Mouse (Mus musculus): ENCODE results near the gene Nlgn2. TPM values are rescaled to one million over a fixed set of nuclear protein-coding genes. Genes with fewer than 3 reads are reported as not detected.
"Not testable (repeated sequence)": the region's sequence is repeated elsewhere in the genome, so short reads cannot be mapped to it uniquely, and the experiment has no call there.

The Nlgn2 gene
- polyA plus RNA-seq, 1 experiment from 2014 or later, result 7.6 TPM

GRCm38 (mm10) chr11:69878399-69878798 is 40.8 kb upstream of the Nlgn2 start:
- Histone ChIP-seq H3K36me3 (no peaks in the 10 kb centered on the region), H3K27me3 (no peaks in the 10 kb centered on the region), H3K4me2 (peak overlapping the region; percentile 80; the same call in 1 of the 2 replicates), H3K9ac (0 out of 2 replicates have a peak overlapping the region, but pooled peaks have one; percentile 15), H3K4me1 (peaks cover 57% of the 10 kb centered on the region), H3K4me3 (replicated peaks) (peak overlapping the region; percentile 63; the same call in 1 of the 2 replicates), H3K27ac (no peak overlapping the region), H3K9me3 (replicated peaks) (no peaks in the 10 kb centered on the region)
- no peak for ATAC-seq (replicated peaks; ENCODE audit: low FRiP score)
- 81% methylated on average over 3 of the region's 3 CpGs for WGBS

DNA sequence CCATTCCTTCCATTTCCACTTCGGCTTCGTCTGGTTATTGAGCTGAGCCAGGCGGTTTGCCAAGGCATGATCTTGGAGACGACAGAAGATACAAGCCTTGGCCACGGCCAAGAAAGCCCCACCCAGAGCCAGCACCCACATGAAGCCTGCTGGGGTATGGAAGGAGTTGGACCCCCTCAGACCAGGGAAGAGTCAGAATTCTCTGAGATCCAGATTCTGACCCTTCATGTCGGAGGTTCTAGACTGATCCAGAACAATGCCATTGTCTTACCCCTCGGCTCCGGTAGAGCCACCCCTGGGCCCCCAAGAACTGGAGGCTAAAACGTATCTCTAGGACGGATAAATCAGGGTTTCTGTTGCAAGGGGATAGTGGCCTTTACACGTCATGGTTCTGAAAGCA is 40.3 kb upstream of the Nlgn2 start, which contains the start of gene Tmem95:
TSS of gene Tmem95 (minus strand) at position 141 of the 400 bp plus-strand sequence.
- H3K36me3 ChIP-seq, result no peaks in the 10 kb centered on the region
- H3K9me3 ChIP-seq (replicated peaks), result no peaks in the 10 kb centered on the region
- peaks cover 57% of the 10 kb centered on the region for H3K4me1 ChIP-seq
- peak within 1 kb of the TSS; percentile 63 for H3K4me3 ChIP-seq (replicated peaks)
- H3K27me3 ChIP-seq, result no peaks in the 10 kb centered on the region
- 0 out of 2 replicates have a peak within 1 kb of the TSS, but pooled peaks have one; percentile 37 for H3K27ac ChIP-seq
- H3K4me2 ChIP-seq, result peak within 1 kb of the TSS; percentile 80
- peak within 1 kb of the TSS; percentile 15 for H3K9ac ChIP-seq
- 88% methylated on average over 11 of the region's 11 CpGs for WGBS
- ATAC-seq (replicated peaks; ENCODE audit: low FRiP score), result no peak

GRCm38 (mm10) chr11:69876867-69877266 is 39.3 kb upstream of the Nlgn2 start:
- Histone ChIP-seq H3K4me3 (replicated peaks) (peak overlapping the region; percentile 18), H3K36me3 (no peaks in the 10 kb centered on the region), H3K4me2 (peak overlapping the region; percentile 46), H3K9ac (0 out of 2 replicates have a peak overlapping the region, but pooled peaks have one; percentile 1), H3K4me1 (peaks cover 51% of the 10 kb centered on the region), H3K27ac (peak overlapping the region; percentile 37; the same call in 1 of the 2 replicates), H3K27me3 (no peaks in the 10 kb centered on the region), H3K9me3 (replicated peaks) (no peaks in the 10 kb centered on the region)
- no peak for ATAC-seq (replicated peaks; ENCODE audit: low FRiP score)
- 5% methylated on average over 12 of the region's 12 CpGs for WGBS

DNA sequence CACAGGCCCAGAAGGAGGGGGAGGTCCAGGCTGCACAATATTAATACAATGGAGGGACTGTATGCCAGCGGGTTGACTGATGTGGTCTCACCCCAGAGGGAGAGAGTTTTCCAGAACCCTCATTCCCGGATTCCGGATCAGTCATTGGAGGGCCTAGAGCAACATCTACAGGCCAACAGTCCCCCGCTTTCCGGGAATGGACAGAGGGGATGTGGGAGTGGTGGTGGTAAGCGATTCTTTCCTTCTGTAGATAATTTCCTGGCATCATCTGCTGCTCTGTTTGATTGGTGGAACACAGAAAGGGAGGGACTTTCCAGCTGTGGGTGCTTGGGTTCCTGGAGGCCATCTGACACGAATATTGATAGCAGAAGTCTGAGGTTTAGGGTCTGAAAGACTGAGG is 38.6 kb upstream of the Nlgn2 start:
- Histone ChIP-seq H3K4me2 (0 out of 2 replicates have a peak overlapping the region, but pooled peaks have one; percentile 46), H3K9me3 (replicated peaks) (no peaks in the 10 kb centered on the region), H3K4me3 (replicated peaks) (no peak overlapping the region), H3K4me1 (peaks cover 44% of the 10 kb centered on the region), H3K9ac (no peak overlapping the region), H3K27me3 (no peaks in the 10 kb centered on the region), H3K36me3 (no peaks in the 10 kb centered on the region), H3K27ac (peak overlapping the region; percentile 37; the same call in 1 of the 2 replicates)
- 49% methylated on average over 7 of the region's 7 CpGs for WGBS
- ATAC-seq (replicated peaks; ENCODE audit: low FRiP score), result no peak

DNA sequence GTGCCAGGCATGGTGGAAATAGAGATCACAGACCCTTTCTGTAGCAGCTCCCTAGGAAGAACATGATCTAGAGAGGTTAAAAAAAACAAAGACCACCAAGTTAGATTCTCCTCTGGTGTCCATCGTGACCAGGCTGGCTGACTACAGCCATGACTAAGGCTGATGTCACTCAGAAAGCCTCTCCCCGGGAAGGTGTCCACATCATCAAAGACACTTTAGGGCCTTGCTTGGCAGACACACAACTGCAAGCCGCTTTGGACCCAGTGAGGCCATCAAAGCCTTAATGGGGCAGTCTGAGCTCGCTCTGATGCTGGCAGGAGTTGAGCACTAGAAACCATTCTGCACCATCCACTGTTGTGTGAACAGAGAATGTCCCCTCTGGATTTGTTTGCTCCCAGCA is 34.9 kb upstream of the Nlgn2 start:
- H3K27ac ChIP-seq, result no peak overlapping the region
- no peaks in the 10 kb centered on the region for H3K27me3 ChIP-seq
- peaks cover 16% of the 10 kb centered on the region for H3K4me1 ChIP-seq
- no peak overlapping the region for H3K4me2 ChIP-seq
- H3K4me3 ChIP-seq (replicated peaks), result no peak overlapping the region
- no peaks in the 10 kb centered on the region for H3K36me3 ChIP-seq
- WGBS, result 62% methylated on average over 4 of the region's 4 CpGs
- no peaks in the 10 kb centered on the region for H3K9me3 ChIP-seq (replicated peaks)
- H3K9ac ChIP-seq, result no peak overlapping the region
- ATAC-seq (replicated peaks; ENCODE audit: low FRiP score), result no peak

DNA sequence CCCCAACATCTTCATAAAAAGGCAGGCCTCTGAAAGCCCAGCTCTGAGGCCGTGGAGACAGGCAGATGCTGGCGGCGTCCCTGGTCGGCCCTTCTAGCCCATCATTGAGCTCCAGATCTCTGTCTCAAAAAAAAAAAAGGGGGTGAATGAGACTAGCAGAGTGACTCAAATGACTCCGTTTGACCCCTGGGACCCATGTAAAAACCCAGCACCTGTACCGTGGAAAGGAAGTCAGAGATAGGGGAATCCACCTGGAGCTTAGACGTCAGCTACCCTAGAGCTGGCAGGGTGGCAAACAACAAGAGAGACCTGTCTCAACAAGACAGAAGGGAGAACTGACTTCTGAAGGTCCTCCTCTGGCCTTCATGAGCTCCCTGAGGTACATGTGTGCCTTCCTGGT is 34.2 kb upstream of the Nlgn2 start:
- Histone ChIP-seq H3K27me3 (no peaks in the 10 kb centered on the region), H3K4me1 (peaks cover 10% of the 10 kb centered on the region), H3K9ac (no peak overlapping the region), H3K4me3 (replicated peaks) (no peak overlapping the region), H3K9me3 (replicated peaks) (no peaks in the 10 kb centered on the region), H3K36me3 (no peaks in the 10 kb centered on the region), H3K4me2 (no peak overlapping the region), H3K27ac (no peak overlapping the region)
- 83% methylated on average over 7 of the region's 7 CpGs for WGBS
- no peak for ATAC-seq (replicated peaks; ENCODE audit: low FRiP score)

- no peaks in the 10 kb centered on the region for H3K4me1 ChIP-seq
- no peak overlapping the region for H3K4me3 ChIP-seq (replicated peaks)
- H3K27me3 ChIP-seq, result no peaks in the 10 kb centered on the region
- 91% methylated on average over 2 of the region's 2 CpGs for WGBS
- H3K9me3 ChIP-seq (replicated peaks), result no peaks in the 10 kb centered on the region
- H3K27ac ChIP-seq, result no peak overlapping the region
- no peaks in the 10 kb centered on the region for H3K36me3 ChIP-seq
- no peak for ATAC-seq (replicated peaks; ENCODE audit: low FRiP score)
- H3K4me2 ChIP-seq, result no peak overlapping the region
- no peak overlapping the region for H3K9ac ChIP-seq
Observed at GRCm38 (mm10) chr11:69870289-69871069, 32.9 kb upstream of the Nlgn2 start.

GRCm38 (mm10) chr11:69867335-69867734 is 29.8 kb upstream of the Nlgn2 start:
- Histone ChIP-seq H3K27ac (no peak overlapping the region), H3K4me1 (no peaks in the 10 kb centered on the region; the same call in 1 of the 2 replicates), H3K27me3 (no peaks in the 10 kb centered on the region), H3K4me3 (replicated peaks) (no peak overlapping the region), H3K9ac (no peak overlapping the region), H3K9me3 (replicated peaks) (no peaks in the 10 kb centered on the region), H3K4me2 (no peak overlapping the region), H3K36me3 (no peaks in the 10 kb centered on the region)
- 74% methylated on average over 9 of the region's 9 CpGs for WGBS
- ATAC-seq (replicated peaks; ENCODE audit: low FRiP score), result no peak

DNA sequence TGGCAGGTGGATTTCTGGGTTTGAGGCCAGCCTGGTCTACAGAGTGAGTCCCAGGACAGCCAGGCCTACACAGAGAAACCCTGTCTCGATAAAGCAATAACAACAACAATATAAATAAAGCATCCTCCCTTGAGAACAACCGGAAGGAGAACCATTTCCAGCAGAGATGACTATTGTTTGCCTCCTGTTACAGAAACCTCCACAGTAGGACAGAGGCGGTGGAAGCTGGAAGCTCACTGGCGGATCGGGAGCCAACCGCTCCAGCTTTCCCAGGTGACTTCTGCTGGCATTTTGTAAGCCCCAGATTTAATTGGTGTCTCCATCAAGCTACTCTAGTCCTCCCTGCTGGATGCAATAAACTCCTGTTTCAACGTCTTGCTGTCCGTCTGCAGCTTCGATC is 28.0 kb upstream of the Nlgn2 start:
- Histone ChIP-seq H3K4me2 (no peak overlapping the region), H3K9ac (no peak overlapping the region), H3K9me3 (replicated peaks) (no peaks in the 10 kb centered on the region), H3K27me3 (no peaks in the 10 kb centered on the region), H3K27ac (no peak overlapping the region), H3K36me3 (no peaks in the 10 kb centered on the region), H3K4me1 (no peaks in the 10 kb centered on the region; the same call in 1 of the 2 replicates), H3K4me3 (replicated peaks) (no peak overlapping the region)
- no peak for ATAC-seq (replicated peaks; ENCODE audit: low FRiP score)
- 82% methylated on average over 9 of the region's 9 CpGs for WGBS

- no peaks in the 10 kb centered on the region for H3K36me3 ChIP-seq
- no peak overlapping the region for H3K4me3 ChIP-seq (replicated peaks)
- no peak overlapping the region for H3K9ac ChIP-seq
- 39% methylated on average over 8 of the region's 8 CpGs for WGBS
- ATAC-seq (replicated peaks; ENCODE audit: low FRiP score), result no peak
- no peak overlapping the region for H3K4me2 ChIP-seq
- H3K9me3 ChIP-seq (replicated peaks), result no peaks in the 10 kb centered on the region
- H3K27ac ChIP-seq, result no peak overlapping the region
- peaks cover 6% of the 10 kb centered on the region; the same call in 1 of the 2 replicates for H3K27me3 ChIP-seq
- H3K4me1 ChIP-seq, result no peaks in the 10 kb centered on the region; the same call in 1 of the 2 replicates
Observed at GRCm38 (mm10) chr11:69864138-69864860, 26.7 kb upstream of the Nlgn2 start.

GRCm38 (mm10) chr11:69863729-69864128 is 26.1 kb upstream of the Nlgn2 start:
- H3K4me1 ChIP-seq; H3K4me2 ChIP-seq; H3K4me3 ChIP-seq (replicated peaks); H3K9me3 ChIP-seq (replicated peaks); H3K9ac ChIP-seq; ATAC-seq (replicated peaks; ENCODE audit: low FRiP score); H3K36me3 ChIP-seq; H3K27ac ChIP-seq: not testable (repeated sequence)
- H3K27me3 ChIP-seq, result peaks cover 12% of the 10 kb centered on the region
- WGBS, result 52% methylated on average over 3 of the region's 3 CpGs
